In the genomic region with DNA sequence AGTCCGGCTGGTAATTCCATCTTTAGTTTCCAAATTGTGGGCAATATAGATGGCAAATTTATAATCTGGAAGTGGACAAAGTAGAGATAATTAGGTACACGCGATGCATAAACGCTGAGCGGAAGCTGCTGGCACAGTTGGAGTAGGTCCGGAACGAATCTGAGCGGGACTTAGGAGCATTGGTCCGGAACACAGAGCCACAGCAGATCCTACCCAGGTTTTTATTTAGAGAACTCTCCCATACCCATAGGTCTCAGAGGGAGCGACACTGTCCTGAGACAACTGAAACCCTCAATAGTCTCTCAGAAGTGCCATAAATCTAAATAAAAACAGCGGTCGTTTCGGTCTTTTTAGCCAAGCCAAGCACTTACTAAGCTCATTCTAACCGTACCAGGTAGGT, we compare ENCODE assay signal across 8 mouse cellular contexts. TPM values are rescaled to one million over a fixed set of nuclear protein-coding genes. Genes with fewer than 3 reads are reported as not detected.
DNase-seq lines count a peak whose midpoint lies in the region; ATAC-seq and TF ChIP-seq lines count a peak whose summit lies in the region.

No protein-coding gene starts in this region.

- intact Hi-C loops in left cerebral cortex, postnatal 25 days (cut with DNase I) = loop anchor here (10.0 kb wide), 1 partner anchor 55 kb away; no protein-coding TSS in a partner anchor

- peak overlapping the region; percentile 63 for H3K4me3 ChIP-seq in embryonic fibroblast, embryonic 13.5 days (ENCODE audit: insufficient read depth, low read length)
- peak overlapping the region; percentile 87 for H3K4me3 ChIP-seq in stomach, embryonic 14.5 days (ENCODE audit: low read depth, low read length)

- no peaks in the 10 kb centered on the region for H3K9me3 ChIP-seq in stomach, embryonic 14.5 days (ENCODE audit: control insufficient read depth, low read depth, low read length)

- TF ChIP-seq POLR2A in embryonic fibroblast, embryonic 13.5 days (IDR thresholded peaks at IDR 0.05; ENCODE audit: low read depth, low read length) = no peak; the same call in 1 of the 2 replicates

- DNase-seq in left cerebral cortex, adult 18-20 months (ENCODE audit: low spot score in 2 of 2) = peak; percentile 11 to 42
- DNase-seq in left cerebral cortex, postnatal 25 days (ENCODE audit: low spot score in 2 of 2) = no peak
- peak; percentile 39 to 53 for DNase-seq in kidney, adult 8-10 months
- peak; percentile 19 for DNase-seq in lung, postnatal 14 days

- WGBS in stomach, embryonic 14.5 days = 15% methylated on average over 14 of the region's 14 CpGs

- H3K27ac ChIP-seq in embryonic fibroblast, embryonic 13.5 days (ENCODE audit: insufficient read depth, low read length) = peak overlapping the region; percentile 74
- peak overlapping the region; percentile 66; the same call in 1 of the 2 replicates for H3K27ac ChIP-seq in stomach, embryonic 14.5 days (ENCODE audit: low read length)

- peak; percentile 9 for ATAC-seq in activated CD4-positive, CD25-positive, alpha-beta regulatory T cell, adult 4 months
- 0 out of 2 replicates have a peak, but pooled peaks have one; percentile 24 for ATAC-seq in stomach, embryonic 14.5 days (ENCODE audit: insufficient number of reproducible peaks, insufficient read depth, low FRiP score, low read depth)
- ATAC-seq in monocyte, adult 5-6 weeks (replicated peaks; ENCODE audit: insufficient number of reproducible peaks, low FRiP score, low TSS enrichment, poor library complexity, severe bottlenecking) = no peak

- H3K9ac ChIP-seq in stomach, embryonic 14.5 days (replicated peaks; ENCODE audit: low read depth, low read length) = peak overlapping the region; percentile 71

- no peaks in the 10 kb centered on the region for H3K27me3 ChIP-seq in stomach, embryonic 14.5 days (ENCODE audit: control insufficient read depth, insufficient read depth, low read length)

- H3K36me3 ChIP-seq in stomach, embryonic 14.5 days (ENCODE audit: control insufficient read depth, insufficient read depth, low read length) = 0 out of 2 replicates have a peak, but pooled peaks cover 2% of the 10 kb centered on the region

- 0 out of 2 replicates have a peak, but pooled peaks cover 2% of the 10 kb centered on the region for H3K4me1 ChIP-seq in embryonic fibroblast, embryonic 13.5 days (ENCODE audit: control insufficient read depth, insufficient read depth, low read length)
- H3K4me1 ChIP-seq in stomach, embryonic 14.5 days (ENCODE audit: control insufficient read depth, insufficient read depth, low read length) = peaks cover 15% of the 10 kb centered on the region; the same call in 1 of the 2 replicates

- TF ChIP-seq CTCF in embryonic fibroblast, embryonic 13.5 days (IDR thresholded peaks at IDR 0.05; ENCODE audit: borderline replicate concordance, insufficient read depth, low read length) = no peak

- H3K4me2 ChIP-seq in stomach, embryonic 14.5 days (replicated peaks; ENCODE audit: low read depth, low read length) = peak overlapping the region; percentile 58

RNA-seq across cellular contexts. Expression of a gene that starts 0.5 kb away (rescaled TPM):
- total RNA-seq in left cerebral cortex, adult 18-20 months (2021) = 10 to 100 TPM; 19.1 to 19.8 TPM
- total RNA-seq in left cerebral cortex, postnatal 25 days (2021) = 10 to 100 TPM; 17.4 to 20.0 TPM
- 10 to 100 TPM; 22.2 to 30.7 TPM for polyA plus RNA-seq in activated CD4-positive, CD25-positive, alpha-beta regulatory T cell, adult 4 months (2017; shearing (Covaris generic))
- polyA plus RNA-seq in embryonic fibroblast, embryonic 13.5 days (2011; ENCODE audit: insufficient read length, low read depth, missing spikeins) = 11.1 TPM in 2 replicates
- 16.7 and 19.2 TPM in 2 replicates for polyA plus RNA-seq in stomach, embryonic 14.5 days (2014; fragmentation: Nextera tagmentation; extraction: Ambion mirVana)
- 36.0 to 44.2 TPM (median 40.6 TPM) in 3 replicates for total RNA-seq in monocyte, adult 5-6 weeks (2017)

RNA-seq across cellular contexts. Expression of a gene that starts 26.4 kb away (rescaled TPM):
- total RNA-seq in left cerebral cortex, adult 18-20 months (2021) = 10 to 100 TPM; 25.1 to 25.5 TPM
- 10 to 100 TPM; 19.5 to 20.2 TPM for total RNA-seq in left cerebral cortex, postnatal 25 days (2021)
- 10 to 100 TPM; 67.8 to 99.6 TPM for polyA plus RNA-seq in activated CD4-positive, CD25-positive, alpha-beta regulatory T cell, adult 4 months (2017; shearing (Covaris generic))
- polyA plus RNA-seq in embryonic fibroblast, embryonic 13.5 days (2011; ENCODE audit: insufficient read length, low read depth, missing spikeins) = 50.0 and 61.4 TPM in 2 replicates
- 39.3 and 42.8 TPM in 2 replicates for polyA plus RNA-seq in stomach, embryonic 14.5 days (2014; fragmentation: Nextera tagmentation; extraction: Ambion mirVana)
- total RNA-seq in monocyte, adult 5-6 weeks (2017) = 112 to 198 TPM (median 125 TPM) in 3 replicates

RNA-seq across cellular contexts. Expression of a gene that starts 40.5 kb away (rescaled TPM):
- total RNA-seq in left cerebral cortex, adult 18-20 months (2021) = 10 to 100 TPM; 15.0 to 16.9 TPM
- 10 to 100 TPM; 17.6 to 18.5 TPM for total RNA-seq in left cerebral cortex, postnatal 25 days (2021)
- polyA plus RNA-seq in activated CD4-positive, CD25-positive, alpha-beta regulatory T cell, adult 4 months (2017; shearing (Covaris generic)) = 10 to 100 TPM; 23.2 to 25.9 TPM
- polyA plus RNA-seq in embryonic fibroblast, embryonic 13.5 days (2011; ENCODE audit: insufficient read length, low read depth, missing spikeins) = 13.7 and 16.7 TPM in 2 replicates
- polyA plus RNA-seq in stomach, embryonic 14.5 days (2014; fragmentation: Nextera tagmentation; extraction: Ambion mirVana) = 55.1 and 59.6 TPM in 2 replicates
- total RNA-seq in monocyte, adult 5-6 weeks (2017) = 15.5 to 32.5 TPM (median 20.3 TPM) in 3 replicates

RNA-seq across cellular contexts. Expression of a gene that starts 40.6 kb away (rescaled TPM):
- 1 to 10 TPM; 4.4 to 5.7 TPM for total RNA-seq in left cerebral cortex, adult 18-20 months (2021)
- total RNA-seq in left cerebral cortex, postnatal 25 days (2021) = 1 to 10 TPM; 7.4 to 9.5 TPM
- polyA plus RNA-seq in activated CD4-positive, CD25-positive, alpha-beta regulatory T cell, adult 4 months (2017; shearing (Covaris generic)) = under 1 TPM in 1 of 2 experiments, not detected in 1; 0.89 TPM
- polyA plus RNA-seq in embryonic fibroblast, embryonic 13.5 days (2011; ENCODE audit: insufficient read length, low read depth, missing spikeins) = not detected in 2 replicates
- polyA plus RNA-seq in stomach, embryonic 14.5 days (2014; fragmentation: Nextera tagmentation; extraction: Ambion mirVana) = 1.8 and 2.2 TPM in 2 replicates
- total RNA-seq in monocyte, adult 5-6 weeks (2017) = 0.58 TPM in 1 of 3 replicates, not detected in the others

Comparison
In these comparisons a context has a peak if more than half of its experiments do, and no peak if none do; other contexts are left out.
1. DNase-seq: peak in left cerebral cortex, adult 18-20 months (2 of 2), kidney, adult 8-10 months (2 of 2) and lung, postnatal 14 days (single experiment); none in left cerebral cortex, postnatal 25 days (0 of 2).